Mouse (Mus musculus): ENCODE data around the gene Sgcb. TPM values are rescaled to one million over a fixed set of nuclear protein-coding genes. Genes with fewer than 3 reads are reported as not detected.

The Sgcb gene
- polyA plus RNA-seq, 1 experiment: 10.5 TPM

DNA sequence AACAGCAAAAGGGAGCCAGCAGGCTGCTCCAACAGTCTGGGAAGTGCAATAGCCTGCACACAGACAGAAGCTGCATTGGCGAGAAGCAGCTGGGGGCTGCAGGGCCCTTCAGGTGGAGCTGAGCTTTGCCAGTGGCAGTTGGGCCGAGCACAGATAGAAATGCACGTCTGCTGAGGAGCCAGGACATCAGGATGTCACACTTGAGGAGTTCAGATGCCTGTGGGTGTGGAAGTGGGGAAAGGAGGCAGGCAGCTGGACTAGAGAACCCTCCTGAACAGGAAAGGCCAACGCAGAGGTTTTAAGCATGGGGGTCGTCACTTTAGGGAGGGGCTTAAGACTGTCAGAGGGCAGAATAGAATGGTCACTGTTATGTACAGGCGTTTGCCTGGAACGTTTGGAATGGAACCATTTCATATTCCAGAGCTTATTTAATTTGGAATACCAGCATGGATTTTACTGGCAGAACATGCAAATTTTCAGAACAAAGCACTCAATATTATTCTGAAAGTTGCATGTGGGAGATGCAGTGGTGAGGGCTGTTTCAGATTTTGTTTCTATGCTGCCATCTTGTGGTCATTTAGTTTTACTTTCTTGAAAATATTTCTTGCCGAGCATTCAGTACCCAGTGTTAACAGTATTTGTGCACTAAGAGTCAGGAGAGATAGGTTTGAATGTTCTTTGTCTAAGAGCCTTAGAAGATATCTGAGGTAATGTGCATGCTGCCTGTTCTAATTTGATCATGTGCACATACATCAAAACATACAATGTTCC is 10.1 kb downstream of the Sgcb start:
- no peak for DNase-seq
- no peak for TF ChIP-seq POLR2A (IDR thresholded peaks at IDR 0.05; ENCODE audit: borderline replicate concordance, extremely low read depth, low read depth, low read length)
- no peak for TF ChIP-seq CTCF (IDR thresholded peaks at IDR 0.05; ENCODE audit: insufficient read depth, low read length)
- H3K4me1 ChIP-seq (ENCODE audit: control insufficient read depth, insufficient read depth, low read length): no peaks in the 10 kb centered on the region
- WGBS: 46% methylated on average over 8 of the region's 8 CpGs
- H3K4me3 ChIP-seq (replicated peaks; ENCODE audit: extremely low read depth, low read depth, low read length): no peak overlapping the region

DNA sequence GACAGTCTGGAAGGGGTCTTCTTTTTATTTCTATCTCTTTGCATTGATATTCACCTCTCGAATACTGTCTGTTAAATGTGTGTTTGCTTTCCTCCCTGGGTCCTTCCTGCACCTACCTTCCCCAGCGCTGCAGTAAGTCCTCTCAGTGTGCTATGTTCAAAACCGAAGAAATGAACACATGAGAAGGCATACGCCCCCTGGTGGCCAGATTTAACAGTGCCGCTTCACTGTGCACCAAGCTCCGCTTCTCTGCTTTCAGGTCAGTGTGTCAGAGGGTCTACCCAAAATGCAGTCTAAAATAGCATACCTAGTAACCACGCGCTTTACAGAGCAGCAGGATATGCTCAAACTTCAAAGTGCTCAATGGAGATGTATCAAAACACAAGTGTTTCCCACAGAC is 14.4 kb downstream of the Sgcb start:
- WGBS: 52% methylated on average over 8 of the region's 8 CpGs
- DNase-seq: peak; percentile 71
- no peaks in the 10 kb centered on the region for H3K4me1 ChIP-seq (ENCODE audit: control insufficient read depth, insufficient read depth, low read length)
- TF ChIP-seq CTCF (IDR thresholded peaks at IDR 0.05; ENCODE audit: insufficient read depth, low read length) (peak; percentile 83), POLR2A (IDR thresholded peaks at IDR 0.05; ENCODE audit: borderline replicate concordance, extremely low read depth, low read depth, low read length) (no peak)
- no peak overlapping the region for H3K4me3 ChIP-seq (replicated peaks; ENCODE audit: extremely low read depth, low read depth, low read length)

DNA sequence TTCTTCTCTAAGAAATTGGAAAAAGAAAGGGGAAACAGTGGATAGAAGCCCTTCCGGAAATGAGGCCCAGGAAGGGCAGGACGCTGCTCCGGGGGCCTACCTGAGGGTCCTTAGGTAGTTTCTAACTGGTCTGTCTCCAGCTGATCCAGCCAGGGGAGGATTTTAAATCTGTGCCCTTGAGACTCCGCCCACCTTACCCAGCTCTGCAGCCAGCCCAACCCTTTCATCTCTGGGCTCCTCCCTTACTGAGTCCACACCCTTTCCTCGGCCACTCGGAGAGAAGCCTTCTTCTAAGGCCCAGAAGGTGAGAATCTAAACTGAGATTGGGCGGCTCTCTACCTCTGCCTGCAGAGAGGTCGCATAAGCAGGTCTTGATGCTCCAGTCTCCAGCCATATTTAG is 15.3 kb downstream of the Sgcb start, which contains the start of gene Lrrc66:
Gene Lrrc66, minus strand, starts transcription at position 236 of the 400 bp plus-strand sequence.
- H3K4me1 ChIP-seq (ENCODE audit: control insufficient read depth, insufficient read depth, low read length): no peaks in the 10 kb centered on the region
- 78% methylated on average over 8 of the region's 8 CpGs for WGBS
- H3K4me3 ChIP-seq (replicated peaks; ENCODE audit: extremely low read depth, low read depth, low read length): no peak within 1 kb of the TSS
- TF ChIP-seq POLR2A (IDR thresholded peaks at IDR 0.05; ENCODE audit: borderline replicate concordance, extremely low read depth, low read depth, low read length) (no peak), CTCF (IDR thresholded peaks at IDR 0.05; ENCODE audit: insufficient read depth, low read length) (no peak)
- no peak for DNase-seq

DNA sequence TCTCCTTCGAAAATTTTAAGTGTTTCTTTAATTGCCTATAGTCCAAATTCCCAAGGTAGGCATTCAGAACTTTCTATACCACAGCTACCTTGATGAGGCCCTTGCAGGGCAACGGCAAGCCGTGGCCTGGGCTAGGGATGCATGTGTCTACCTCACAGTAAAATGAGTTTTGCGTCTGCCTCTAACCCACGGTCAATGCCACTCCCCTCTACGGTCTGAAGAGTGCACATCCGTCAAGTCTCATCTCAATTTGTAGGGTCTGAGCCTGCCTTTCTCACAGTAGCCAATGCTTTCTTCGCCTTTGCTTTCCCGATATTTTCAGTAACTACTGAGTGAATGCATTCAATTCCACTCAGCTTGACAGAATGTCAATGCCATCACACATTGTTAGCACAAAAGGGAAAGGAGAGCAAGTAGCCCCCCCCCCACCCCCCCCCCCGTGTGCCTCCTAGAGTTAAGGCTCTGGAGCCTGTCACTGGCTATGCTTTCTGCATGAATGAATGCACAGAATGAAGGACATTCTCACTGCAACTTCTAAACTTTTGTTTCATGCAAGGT is 16.5 kb downstream of the Sgcb start:
- H3K4me1 ChIP-seq (ENCODE audit: control insufficient read depth, insufficient read depth, low read length): no peaks in the 10 kb centered on the region
- no peak for TF ChIP-seq CTCF (IDR thresholded peaks at IDR 0.05; ENCODE audit: insufficient read depth, low read length)
- TF ChIP-seq POLR2A (IDR thresholded peaks at IDR 0.05; ENCODE audit: borderline replicate concordance, extremely low read depth, low read depth, low read length): no peak
- H3K4me3 ChIP-seq (replicated peaks; ENCODE audit: extremely low read depth, low read depth, low read length): no peak overlapping the region
- 74% methylated on average over 10 of the region's 10 CpGs for WGBS
- no peak for DNase-seq

DNA sequence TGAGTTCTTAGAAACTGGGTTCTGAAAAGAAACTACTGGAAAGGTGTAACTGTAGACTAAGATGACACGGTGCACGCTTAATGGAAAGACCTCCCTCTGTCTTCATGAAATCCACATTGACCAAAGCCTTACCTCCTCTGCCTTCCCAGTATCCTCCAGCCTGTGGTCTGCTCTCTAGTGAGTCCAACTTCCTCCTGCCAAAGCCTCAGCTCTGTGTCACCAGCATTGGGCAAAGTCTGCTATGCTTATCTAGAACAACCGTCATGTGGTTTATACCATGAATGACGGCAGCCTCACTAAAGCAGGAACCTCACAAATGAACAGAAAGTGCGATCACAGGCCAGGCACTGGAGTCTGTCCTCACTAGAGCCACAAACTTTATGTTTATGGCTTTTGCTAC is 17.4 kb downstream of the Sgcb start:
- no peak for DNase-seq
- TF ChIP-seq CTCF (IDR thresholded peaks at IDR 0.05; ENCODE audit: insufficient read depth, low read length) (no peak), POLR2A (IDR thresholded peaks at IDR 0.05; ENCODE audit: borderline replicate concordance, extremely low read depth, low read depth, low read length) (no peak)
- Histone ChIP-seq H3K4me3 (replicated peaks; ENCODE audit: extremely low read depth, low read depth, low read length) (no peak overlapping the region), H3K4me1 (ENCODE audit: control insufficient read depth, insufficient read depth, low read length) (no peaks in the 10 kb centered on the region)
- 54% methylated on average over 5 of the region's 5 CpGs for WGBS

DNA sequence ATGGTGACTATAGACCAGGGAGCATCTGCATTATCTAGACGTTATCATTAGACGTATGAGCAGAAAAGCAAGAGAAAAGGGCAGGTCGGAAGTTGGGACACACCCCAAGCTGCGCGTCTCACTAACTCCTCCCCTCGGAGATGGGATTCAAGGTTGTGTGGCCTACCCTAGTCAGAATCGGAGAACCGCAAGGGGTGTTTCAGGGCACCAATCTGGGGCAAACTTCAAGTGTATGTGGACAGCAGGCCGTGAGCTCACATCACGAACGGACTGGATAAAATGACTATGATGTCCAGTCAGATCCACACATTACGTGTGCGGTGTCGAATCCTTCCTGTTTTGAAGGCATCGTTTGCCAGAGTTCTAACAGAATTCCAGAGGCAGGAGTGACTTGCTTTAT is 19.6 kb downstream of the Sgcb start:
- TF ChIP-seq CTCF (IDR thresholded peaks at IDR 0.05; ENCODE audit: insufficient read depth, low read length) (no peak), POLR2A (IDR thresholded peaks at IDR 0.05; ENCODE audit: borderline replicate concordance, extremely low read depth, low read depth, low read length) (no peak)
- H3K4me1 ChIP-seq (ENCODE audit: control insufficient read depth, insufficient read depth, low read length): no peaks in the 10 kb centered on the region
- DNase-seq: no peak
- H3K4me3 ChIP-seq (replicated peaks; ENCODE audit: extremely low read depth, low read depth, low read length): no peak overlapping the region
- WGBS: 80% methylated on average over 15 of the region's 15 CpGs

DNA sequence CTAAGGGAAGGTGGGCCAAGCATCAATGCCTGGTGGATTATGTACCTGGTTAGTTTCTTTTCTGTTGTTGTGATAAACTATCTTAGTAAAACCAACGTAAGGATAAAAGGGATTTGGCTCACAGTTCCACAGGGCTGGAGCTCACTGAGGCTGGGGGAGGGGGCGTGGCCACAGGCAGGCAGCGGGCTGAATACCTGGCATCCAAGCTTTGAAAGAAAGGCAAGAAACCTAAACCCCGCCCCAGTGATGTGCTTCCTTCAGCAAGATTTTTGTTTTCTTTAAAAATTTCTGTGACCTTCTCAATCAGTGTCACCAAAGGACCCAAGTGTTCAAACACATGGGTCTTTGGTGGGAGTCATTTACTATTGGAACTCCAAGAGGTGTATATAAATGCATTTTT is 20.0 kb downstream of the Sgcb start:
- no peak for DNase-seq
- TF ChIP-seq CTCF (IDR thresholded peaks at IDR 0.05; ENCODE audit: insufficient read depth, low read length) (no peak), POLR2A (IDR thresholded peaks at IDR 0.05; ENCODE audit: borderline replicate concordance, extremely low read depth, low read depth, low read length) (no peak)
- 73% methylated on average over 4 of the region's 4 CpGs for WGBS
- Histone ChIP-seq H3K4me1 (ENCODE audit: control insufficient read depth, insufficient read depth, low read length) (no peaks in the 10 kb centered on the region), H3K4me3 (replicated peaks; ENCODE audit: extremely low read depth, low read depth, low read length) (no peak overlapping the region)

DNA sequence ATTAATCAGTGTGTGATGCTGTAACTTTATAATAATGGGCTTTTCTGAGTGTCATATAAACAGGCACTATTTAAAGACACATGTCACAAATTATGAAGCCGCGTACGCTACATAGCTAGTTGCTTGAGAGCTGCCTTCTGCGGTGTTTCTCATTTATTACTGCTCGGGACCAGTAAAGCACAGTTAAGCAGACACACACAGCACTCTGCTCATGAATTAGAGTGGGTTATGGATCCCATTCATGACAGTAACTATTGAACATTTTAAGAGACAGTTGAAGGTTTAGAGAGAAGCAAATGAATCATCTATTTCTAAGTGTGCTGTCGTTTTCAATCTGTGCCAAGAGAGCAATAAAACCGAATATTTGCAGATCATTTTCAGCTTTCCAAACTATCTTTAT is 20.7 kb downstream of the Sgcb start:
- Histone ChIP-seq H3K4me3 (replicated peaks; ENCODE audit: extremely low read depth, low read depth, low read length) (no peak overlapping the region), H3K4me1 (ENCODE audit: control insufficient read depth, insufficient read depth, low read length) (no peaks in the 10 kb centered on the region)
- 92% methylated on average over 7 of the region's 7 CpGs for WGBS

DNA sequence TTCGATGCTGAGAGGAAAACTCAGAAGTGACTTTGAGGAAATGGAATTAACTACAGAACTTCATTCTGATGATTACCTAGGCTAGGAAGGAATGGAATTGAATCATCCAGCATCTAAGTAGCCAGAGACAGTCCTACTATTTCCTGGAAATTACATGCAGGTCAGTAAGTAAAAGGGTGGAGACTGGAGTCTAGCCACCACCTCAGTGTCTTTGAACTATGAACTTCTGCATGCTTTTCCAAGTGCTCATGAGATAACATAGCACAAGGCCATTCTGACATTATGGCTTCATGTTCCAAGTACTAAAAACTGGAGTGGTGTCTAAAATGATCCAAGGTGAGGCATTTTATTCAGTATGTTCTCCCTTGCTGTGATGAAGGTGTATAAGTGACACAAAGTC is 22.1 kb downstream of the Sgcb start:
- no peak overlapping the region for H3K4me3 ChIP-seq (replicated peaks; ENCODE audit: extremely low read depth, low read depth, low read length)
- no peaks in the 10 kb centered on the region for H3K4me1 ChIP-seq (ENCODE audit: control insufficient read depth, insufficient read depth, low read length)
- DNase-seq: no peak
- TF ChIP-seq POLR2A (IDR thresholded peaks at IDR 0.05; ENCODE audit: borderline replicate concordance, extremely low read depth, low read depth, low read length): no peak
- TF ChIP-seq CTCF (IDR thresholded peaks at IDR 0.05; ENCODE audit: insufficient read depth, low read length): no peak
- WGBS: 54% methylated on average over 1 of the region's 1 CpGs

More for the DNA sequence above, 20.7 kb downstream of the Sgcb start:
- DNase-seq: no peak
- TF ChIP-seq POLR2A (IDR thresholded peaks at IDR 0.05; ENCODE audit: borderline replicate concordance, extremely low read depth, low read depth, low read length) (no peak), CTCF (IDR thresholded peaks at IDR 0.05; ENCODE audit: insufficient read depth, low read length) (no peak)

DNA sequence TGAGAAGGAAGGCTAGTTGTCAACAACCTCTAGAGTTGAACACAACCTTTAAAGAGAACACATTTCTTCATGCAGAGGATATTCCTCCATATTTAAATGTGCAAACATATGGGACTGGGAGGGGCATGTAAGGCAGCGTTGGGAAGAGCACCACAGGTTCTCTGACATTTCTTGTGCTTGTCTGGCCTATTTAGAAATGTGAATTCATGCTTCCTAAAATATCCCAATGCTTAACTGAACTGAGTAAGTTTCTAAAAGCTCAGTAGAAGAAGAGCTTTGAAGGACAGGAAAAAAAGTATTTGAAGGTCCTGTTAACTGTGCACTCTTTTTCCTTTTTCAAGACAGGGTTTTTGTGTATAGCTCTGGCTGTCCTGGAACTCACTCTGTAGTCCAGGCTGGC is 28.6 kb downstream of the Sgcb start:
- TF ChIP-seq CTCF (IDR thresholded peaks at IDR 0.05; ENCODE audit: insufficient read depth, low read length) (no peak), POLR2A (IDR thresholded peaks at IDR 0.05; ENCODE audit: borderline replicate concordance, extremely low read depth, low read depth, low read length) (no peak)

More for the DNA sequence above, 28.6 kb downstream of the Sgcb start:
- WGBS: 68% methylated on average over 1 of the region's 1 CpGs
- H3K4me3 ChIP-seq (replicated peaks; ENCODE audit: extremely low read depth, low read depth, low read length): no peak overlapping the region
- no peaks in the 10 kb centered on the region for H3K4me1 ChIP-seq (ENCODE audit: control insufficient read depth, insufficient read depth, low read length)
- DNase-seq: no peak

Measured in lung, adult 2 months (tissue).